Mouse (Mus musculus) bone marrow macrophage, adult 2 months (primary cell): ENCODE results near the gene Asic1.

Experiments
- CTCF ChIP-seq: IDR thresholded peaks from 2 replicates; pipeline ENCODE4 v1.5.1; 2012; ENCODE audit warnings: low read depth, mild to moderate bottlenecking, low read length, moderate library complexity
- POLR2A ChIP-seq: IDR thresholded peaks from 2 replicates; pipeline ENCODE4 v1.6.1; 2012; ENCODE audit warnings: mild to moderate bottlenecking, low read depth, low read length, borderline replicate concordance

GRCm38 (mm10) chr15:99721921-99722743, 52.0 kb downstream of the Asic1 start:
- no peak for TF ChIP-seq POLR2A
- no peak for TF ChIP-seq CTCF
